Mouse (Mus musculus): Measurements from ENCODE around the gene Gps2. TPM values are rescaled to one million over a fixed set of nuclear protein-coding genes. Genes with fewer than 3 reads are reported as not detected.

Gene Gps2
- polyA plus RNA-seq, 1 experiment from 2014 or later = 79.6 TPM

DNA sequence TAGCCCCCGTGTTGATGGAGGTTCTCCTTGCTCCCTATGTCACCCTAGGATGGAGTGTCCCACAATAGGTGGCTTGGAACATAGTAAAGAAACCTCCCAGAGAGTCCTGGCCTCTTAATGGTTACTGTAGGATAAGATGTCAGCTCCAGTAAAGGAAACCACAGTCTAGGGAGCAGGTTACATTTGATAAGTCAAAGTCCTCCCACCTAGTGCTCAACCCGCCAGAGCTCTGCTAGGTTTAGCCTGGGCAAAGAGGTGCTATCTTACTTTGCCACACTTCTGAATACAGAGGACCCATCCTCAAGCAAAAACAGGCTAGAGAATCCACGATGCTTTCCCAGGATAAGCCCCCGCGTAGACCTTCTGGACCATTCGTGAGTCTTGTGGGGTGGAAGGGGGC, 34.7 kb upstream of the Gps2 start:
- H3K27ac ChIP-seq (replicated peaks) = no peak overlapping the region
- no peak overlapping the region for H3K4me2 ChIP-seq (replicated peaks)
- H3K9me3 ChIP-seq = no peaks in the 10 kb centered on the region
- peaks cover 17% of the 10 kb centered on the region for H3K4me1 ChIP-seq
- H3K9ac ChIP-seq (replicated peaks) = no peak overlapping the region
- 92% methylated on average over 6 of the region's 6 CpGs for WGBS
- peaks cover 19% of the 10 kb centered on the region for H3K27me3 ChIP-seq
- no peak overlapping the region for H3K4me3 ChIP-seq
- H3K36me3 ChIP-seq = no peaks in the 10 kb centered on the region
- no peak for ATAC-seq (replicated peaks)

DNA sequence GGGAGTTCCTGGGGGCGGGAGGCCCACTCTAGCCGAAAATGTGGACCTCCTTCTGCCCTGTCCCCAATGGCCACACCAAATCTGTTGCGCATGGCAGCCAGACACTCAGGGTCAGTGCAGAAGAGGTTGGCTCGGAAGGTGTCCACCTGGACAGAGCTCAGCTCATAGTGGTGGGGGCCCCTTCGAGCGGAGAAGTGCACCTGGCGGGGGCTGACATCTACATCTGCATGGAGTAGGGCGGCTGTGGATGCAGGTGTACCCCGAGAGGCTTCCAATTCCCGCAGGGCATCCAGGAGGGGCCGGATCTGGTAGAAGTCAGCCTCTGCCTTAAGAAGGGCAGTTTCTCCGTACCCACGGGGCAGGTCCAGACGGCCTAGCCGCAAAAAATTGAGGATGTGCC, 34.0 kb upstream of the Gps2 start:
- no peak for ATAC-seq (replicated peaks)
- Histone ChIP-seq H3K9ac (replicated peaks) (no peak overlapping the region), H3K27ac (replicated peaks) (no peak overlapping the region), H3K4me3 (0 out of 2 replicates have a peak overlapping the region, but pooled peaks have one; percentile 36), H3K27me3 (peaks cover 19% of the 10 kb centered on the region), H3K4me1 (peaks cover 17% of the 10 kb centered on the region), H3K36me3 (no peaks in the 10 kb centered on the region), H3K4me2 (replicated peaks) (peak overlapping the region; percentile 56; the same call in 1 of the 2 replicates), H3K9me3 (no peaks in the 10 kb centered on the region)
- 61% methylated on average over 15 of the region's 15 CpGs for WGBS

DNA sequence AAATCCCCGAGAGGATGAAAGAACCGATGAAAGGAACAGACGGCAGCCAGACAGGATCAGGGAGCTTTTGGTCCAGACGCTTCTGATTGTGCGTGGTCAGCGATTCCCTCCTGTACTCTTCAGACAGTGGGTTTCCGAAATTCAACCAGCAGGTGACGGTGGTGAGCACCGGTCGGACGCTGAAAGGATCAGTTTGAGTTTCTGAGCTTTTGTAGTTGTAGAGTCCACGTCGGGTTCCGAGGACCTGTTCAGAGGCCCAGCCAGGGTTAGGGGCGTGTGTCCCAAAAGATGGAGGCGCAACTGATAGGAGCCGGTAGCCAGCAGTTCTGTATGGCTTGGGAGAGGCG, 33.2 kb upstream of the Gps2 start:
- Histone ChIP-seq H3K4me3 (peak overlapping the region; percentile 36), H3K27me3 (peaks cover 19% of the 10 kb centered on the region), H3K9ac (replicated peaks) (peak overlapping the region; percentile 40), H3K9me3 (no peaks in the 10 kb centered on the region), H3K4me2 (replicated peaks) (peak overlapping the region; percentile 56), H3K4me1 (peaks cover 17% of the 10 kb centered on the region), H3K27ac (replicated peaks) (0 out of 2 replicates have a peak overlapping the region, but pooled peaks have one; percentile 20), H3K36me3 (no peaks in the 10 kb centered on the region)
- peak; percentile 32 for ATAC-seq (replicated peaks)
- WGBS = 2% methylated on average over 18 of the region's 18 CpGs

DNA sequence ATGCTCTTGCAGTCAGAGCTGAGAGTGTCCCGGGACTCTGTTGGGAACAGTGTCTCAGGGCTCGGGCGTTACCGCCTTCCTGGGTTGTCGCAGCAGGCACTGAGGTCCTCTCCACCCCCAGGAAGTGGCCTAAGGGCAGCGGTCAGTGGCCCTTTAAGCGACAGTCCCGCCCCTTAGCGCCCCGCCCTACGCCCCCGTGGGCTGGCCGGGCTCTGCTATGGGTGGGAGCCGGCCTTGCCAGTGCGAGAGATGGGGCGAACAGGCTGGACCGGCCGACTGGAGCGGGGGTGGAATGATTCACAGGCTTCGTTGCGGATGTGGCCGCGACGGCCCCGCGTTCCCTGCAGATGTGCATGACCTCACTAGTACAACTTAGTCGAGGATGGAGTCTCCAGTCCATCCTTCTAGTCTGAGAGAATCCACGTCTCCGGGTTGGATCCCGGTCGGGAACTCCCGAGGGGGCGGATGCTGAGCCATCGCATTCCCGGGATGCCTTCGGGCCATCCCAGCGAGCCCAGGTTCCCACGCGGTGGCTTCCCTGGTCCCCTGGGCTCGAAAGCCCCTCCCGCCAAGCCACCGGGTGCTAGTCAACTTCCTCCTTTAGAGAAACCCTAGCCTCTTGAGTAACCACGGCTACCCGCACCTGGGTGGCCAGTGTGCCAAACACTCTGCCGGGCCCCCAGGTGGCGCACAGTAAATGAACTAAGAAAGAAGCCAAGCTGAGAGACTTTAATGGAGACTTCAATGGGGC, 32.7 kb upstream of the Gps2 start, which contains the start of gene Kctd11:
Kctd11 (minus strand) TSS at position 554 of the 751 bp plus-strand sequence.
- H3K4me2 ChIP-seq (replicated peaks) = peak within 1 kb of the TSS; percentile 56
- H3K9me3 ChIP-seq = no peaks in the 10 kb centered on the region
- peak within 1 kb of the TSS; percentile 36 for H3K4me3 ChIP-seq
- peak; percentile 78 for ATAC-seq (replicated peaks)
- H3K9ac ChIP-seq (replicated peaks) = peak within 1 kb of the TSS; percentile 40
- H3K4me1 ChIP-seq = peaks cover 17% of the 10 kb centered on the region
- 0 out of 2 replicates have a peak within 1 kb of the TSS, but pooled peaks have one; percentile 20 for H3K27ac ChIP-seq (replicated peaks)
- H3K27me3 ChIP-seq = peaks cover 19% of the 10 kb centered on the region
- H3K36me3 ChIP-seq = no peaks in the 10 kb centered on the region
- WGBS = under 1% methylated on average over 46 of the region's 46 CpGs

DNA sequence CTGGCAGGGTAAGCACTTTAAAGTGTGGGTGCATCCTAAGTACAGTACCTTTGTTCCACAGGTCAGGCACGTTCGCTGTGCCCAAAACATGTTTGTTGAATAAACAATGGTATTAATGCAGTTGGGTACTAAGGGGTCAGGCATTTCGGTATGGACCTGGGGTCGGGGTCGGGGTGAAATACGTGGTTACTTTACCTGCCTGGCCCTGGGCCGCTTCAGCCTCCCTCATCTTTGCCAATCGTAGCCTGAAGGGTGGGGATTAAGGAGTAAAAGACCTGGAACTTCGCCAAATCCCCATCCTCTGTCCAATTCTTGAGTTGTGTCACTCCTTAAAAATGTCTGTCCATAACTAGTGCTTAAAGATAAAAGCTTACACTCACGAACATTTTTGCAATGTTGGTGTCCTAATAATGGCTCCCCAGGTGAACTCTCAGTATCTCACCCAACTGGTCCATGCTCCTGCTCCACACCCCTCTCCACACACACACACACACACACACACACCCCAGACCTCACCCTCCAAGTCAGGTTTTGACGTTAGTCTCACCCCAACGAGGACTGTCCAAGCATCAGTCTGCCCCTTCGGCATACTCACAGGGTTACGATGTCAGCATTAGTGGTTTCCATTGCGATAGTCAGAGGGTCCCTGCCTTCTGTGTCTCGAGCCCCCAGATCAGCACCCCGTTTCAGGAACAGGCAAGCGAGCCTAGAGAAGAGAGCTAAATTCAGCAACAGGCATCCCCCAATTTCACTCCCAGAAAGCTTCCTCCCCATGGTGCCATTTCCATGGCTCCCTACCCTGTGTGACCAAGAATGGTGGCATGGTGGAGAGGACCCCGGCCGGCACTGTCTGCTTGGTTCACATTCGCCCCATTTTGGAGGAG, 31.7 kb upstream of the Gps2 start:
- Histone ChIP-seq H3K27me3 (peaks cover 19% of the 10 kb centered on the region), H3K9me3 (no peaks in the 10 kb centered on the region), H3K36me3 (no peaks in the 10 kb centered on the region), H3K4me1 (peaks cover 15% of the 10 kb centered on the region), H3K4me2 (replicated peaks) (peak overlapping the region; percentile 56), H3K27ac (replicated peaks) (no peak overlapping the region), H3K4me3 (peak overlapping the region; percentile 36), H3K9ac (replicated peaks) (no peak overlapping the region; the same call in 1 of the 2 replicates)
- 58% methylated on average over 21 of the region's 21 CpGs for WGBS
- ATAC-seq (replicated peaks) = no peak

DNA sequence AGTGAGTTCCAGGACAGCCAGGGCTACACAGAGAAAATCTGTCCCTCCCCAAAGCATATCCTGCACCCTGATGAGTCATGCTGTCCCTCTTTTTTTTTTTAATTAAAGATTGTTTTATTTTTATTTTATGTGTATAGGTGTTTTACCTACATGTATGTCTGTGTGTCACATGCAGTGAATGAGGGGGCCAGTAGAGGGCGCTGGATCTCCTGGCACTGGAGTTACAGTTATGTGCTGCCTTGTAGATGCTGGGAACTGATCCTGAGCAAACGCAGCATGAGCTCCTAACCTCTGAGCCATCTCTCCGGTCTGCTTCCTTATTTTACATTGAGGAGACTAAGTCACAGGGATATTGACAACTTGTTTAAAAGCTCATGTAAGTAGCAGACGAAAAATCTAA, 30.6 kb upstream of the Gps2 start:
- Histone ChIP-seq H3K9ac (replicated peaks) (no peak overlapping the region), H3K36me3 (no peaks in the 10 kb centered on the region), H3K4me3 (no peak overlapping the region), H3K4me2 (replicated peaks) (no peak overlapping the region), H3K9me3 (no peaks in the 10 kb centered on the region), H3K27ac (replicated peaks) (no peak overlapping the region), H3K27me3 (peaks cover 19% of the 10 kb centered on the region), H3K4me1 (peaks cover 11% of the 10 kb centered on the region)
- WGBS = 63% methylated on average over 4 of the region's 4 CpGs
- ATAC-seq (replicated peaks) = no peak

DNA sequence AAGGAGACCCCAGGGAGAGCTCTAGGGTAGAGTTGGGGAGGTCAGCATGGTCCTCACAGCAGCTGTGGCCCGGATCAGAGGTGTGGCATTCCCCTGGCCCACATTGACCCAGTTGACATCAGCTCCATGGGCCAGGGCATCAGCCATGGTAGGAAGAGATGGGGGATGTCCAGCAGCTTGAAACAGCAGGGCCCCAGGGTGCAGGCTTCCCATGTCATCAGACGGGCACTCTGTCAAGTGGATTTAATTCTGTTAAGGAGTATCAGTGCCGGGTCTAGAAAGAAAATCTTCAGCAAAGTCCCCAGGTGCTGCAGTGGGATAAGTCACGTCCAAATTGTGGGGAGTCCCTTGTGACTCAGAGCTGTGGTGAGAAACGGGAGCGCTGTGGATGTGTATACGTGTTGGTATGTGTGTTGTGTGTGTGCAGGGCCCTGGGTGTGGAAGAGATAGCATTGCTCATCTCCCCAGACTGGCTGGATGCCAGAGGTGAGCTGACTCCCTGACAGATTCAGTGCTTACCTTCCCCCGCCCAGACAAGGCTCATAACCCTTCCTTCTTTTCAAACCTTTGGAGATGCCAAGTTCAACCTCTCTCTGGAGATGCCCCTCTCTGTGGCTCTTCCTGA, 30.0 kb upstream of the Gps2 start:
- Histone ChIP-seq H3K4me2 (replicated peaks) (no peak overlapping the region), H3K4me1 (peaks cover 11% of the 10 kb centered on the region), H3K27me3 (peaks cover 19% of the 10 kb centered on the region), H3K36me3 (no peaks in the 10 kb centered on the region), H3K9me3 (no peaks in the 10 kb centered on the region), H3K27ac (replicated peaks) (no peak overlapping the region), H3K4me3 (no peak overlapping the region), H3K9ac (replicated peaks) (no peak overlapping the region)
- ATAC-seq (replicated peaks) = no peak
- 91% methylated on average over 8 of the region's 8 CpGs for WGBS

DNA sequence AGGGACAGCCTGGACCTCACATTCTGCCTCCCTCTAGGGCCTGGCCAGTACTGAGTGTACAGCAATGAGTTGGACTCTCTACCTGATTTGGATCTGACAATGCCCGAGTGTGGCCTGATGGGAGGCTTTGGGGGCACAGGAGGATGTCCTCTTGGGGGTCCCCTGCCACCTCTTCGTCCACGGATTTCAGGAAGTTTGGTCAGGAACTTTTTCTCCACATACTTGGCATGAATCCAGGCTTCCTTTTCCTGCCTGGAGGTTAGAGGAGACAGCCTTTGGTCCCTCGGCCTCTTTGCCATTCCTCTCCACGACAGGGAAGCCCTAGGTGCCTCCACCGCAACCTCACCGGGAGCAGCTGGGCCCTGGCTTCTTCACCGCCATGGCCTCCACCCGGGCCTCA, 29.4 kb upstream of the Gps2 start:
- H3K4me3 ChIP-seq = no peak overlapping the region
- no peak overlapping the region for H3K27ac ChIP-seq (replicated peaks)
- no peak for ATAC-seq (replicated peaks)
- H3K27me3 ChIP-seq = peaks cover 19% of the 10 kb centered on the region
- H3K36me3 ChIP-seq = no peaks in the 10 kb centered on the region
- no peak overlapping the region for H3K9ac ChIP-seq (replicated peaks)
- H3K9me3 ChIP-seq = no peaks in the 10 kb centered on the region
- H3K4me2 ChIP-seq (replicated peaks) = no peak overlapping the region
- peaks cover 11% of the 10 kb centered on the region for H3K4me1 ChIP-seq
- WGBS = 86% methylated on average over 9 of the region's 9 CpGs

DNA sequence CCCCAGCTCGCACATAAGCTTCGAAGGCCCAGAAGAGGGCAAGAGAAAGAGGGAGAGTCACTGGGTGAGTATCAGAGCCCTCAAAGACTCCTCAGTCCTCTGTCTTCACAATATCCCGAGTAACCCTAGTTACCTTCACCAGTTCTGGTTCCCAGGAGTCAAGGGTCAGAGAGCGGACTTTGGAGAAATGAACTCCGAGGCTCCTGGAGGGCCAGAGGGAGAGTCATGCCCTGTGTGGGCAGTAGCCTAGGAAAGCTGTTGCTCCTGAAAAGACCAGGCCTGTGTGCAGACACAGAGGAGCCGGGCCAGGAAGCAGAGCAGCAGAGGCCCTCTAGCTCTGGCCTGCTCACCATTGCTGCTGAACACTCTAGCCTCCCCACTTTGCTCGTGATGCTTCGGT, 29.0 kb upstream of the Gps2 start:
- Histone ChIP-seq H3K4me3 (no peak overlapping the region), H3K36me3 (no peaks in the 10 kb centered on the region), H3K9ac (replicated peaks) (no peak overlapping the region), H3K4me1 (peaks cover 11% of the 10 kb centered on the region), H3K27ac (replicated peaks) (no peak overlapping the region), H3K27me3 (peaks cover 17% of the 10 kb centered on the region), H3K4me2 (replicated peaks) (no peak overlapping the region), H3K9me3 (no peaks in the 10 kb centered on the region)
- WGBS = 83% methylated on average over 8 of the region's 8 CpGs
- ATAC-seq (replicated peaks) = no peak

DNA sequence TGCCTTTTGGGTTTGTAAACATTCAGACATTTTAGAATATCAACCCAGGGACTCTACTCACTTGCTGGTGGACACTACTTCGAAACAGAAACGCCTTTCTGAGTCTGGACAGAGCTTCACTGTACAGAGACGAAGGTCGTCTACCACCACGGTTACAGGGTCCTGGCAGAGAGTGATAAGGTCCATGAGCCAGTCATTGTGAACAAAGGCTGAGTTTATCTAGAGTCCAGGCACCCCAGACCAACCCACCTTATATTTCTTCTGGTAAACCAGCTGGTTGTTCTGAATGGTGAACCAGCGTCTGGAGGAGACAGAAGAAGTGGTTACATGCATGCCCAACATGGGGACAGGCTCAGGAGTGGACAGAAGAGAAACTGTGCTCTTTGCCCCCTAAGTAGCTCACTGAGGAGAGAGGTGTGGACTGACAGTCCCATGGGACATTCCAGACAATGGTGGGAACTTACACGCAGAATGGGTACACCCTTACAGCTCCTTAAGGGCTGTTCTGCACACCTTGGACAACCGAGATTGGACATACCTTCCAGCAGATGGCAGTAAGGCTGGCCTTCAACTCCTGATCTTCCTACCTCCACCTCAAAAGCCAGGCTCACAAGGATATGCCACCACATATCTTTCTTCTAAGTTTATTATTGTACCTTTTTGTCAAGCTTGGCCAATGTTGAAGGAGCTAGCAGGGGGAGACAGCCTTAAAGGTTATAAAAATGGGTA, 26.6 kb upstream of the Gps2 start:
- ATAC-seq (replicated peaks) = no peak
- H3K9me3 ChIP-seq = no peaks in the 10 kb centered on the region
- no peak overlapping the region for H3K4me3 ChIP-seq
- H3K4me1 ChIP-seq = no peaks in the 10 kb centered on the region
- no peak overlapping the region for H3K9ac ChIP-seq (replicated peaks)
- H3K36me3 ChIP-seq = no peaks in the 10 kb centered on the region
- H3K27me3 ChIP-seq = 0 out of 2 replicates have a peak, but pooled peaks cover 4% of the 10 kb centered on the region
- WGBS = 73% methylated on average over 8 of the region's 8 CpGs
- no peak overlapping the region for H3K27ac ChIP-seq (replicated peaks)
- H3K4me2 ChIP-seq (replicated peaks) = no peak overlapping the region

DNA sequence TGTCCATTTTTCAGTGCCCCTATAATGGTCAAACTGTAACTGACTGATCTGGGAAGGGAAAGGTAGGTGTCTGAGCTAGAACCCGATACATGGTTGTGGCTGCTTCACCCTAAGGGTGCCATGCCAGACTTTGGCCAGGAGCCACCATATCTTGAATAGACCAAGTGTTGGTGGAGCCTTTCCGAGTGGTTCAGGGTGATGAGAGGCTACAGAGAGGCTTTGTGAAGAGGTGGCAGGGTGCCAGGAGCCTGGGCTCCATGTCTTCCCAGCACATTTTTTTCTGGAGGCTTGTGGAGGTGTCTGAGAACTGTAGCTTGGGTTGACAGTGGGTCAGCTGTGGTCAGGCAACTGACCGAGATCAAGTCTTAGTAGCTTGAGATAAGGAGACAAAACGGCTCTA, 22.2 kb upstream of the Gps2 start:
- H3K9ac ChIP-seq (replicated peaks) = no peak overlapping the region
- H3K4me1 ChIP-seq = no peaks in the 10 kb centered on the region

More for the DNA sequence above, 22.2 kb upstream of the Gps2 start:
- no peaks in the 10 kb centered on the region for H3K27me3 ChIP-seq
- no peak overlapping the region for H3K4me3 ChIP-seq
- H3K27ac ChIP-seq (replicated peaks) = no peak overlapping the region
- ATAC-seq (replicated peaks) = no peak
- no peaks in the 10 kb centered on the region for H3K9me3 ChIP-seq
- no peaks in the 10 kb centered on the region for H3K36me3 ChIP-seq
- WGBS = 60% methylated on average over 4 of the region's 4 CpGs
- H3K4me2 ChIP-seq (replicated peaks) = no peak overlapping the region
